Mouse (Mus musculus) embryo, embryonic 11.5 days (tissue): Measurements from ENCODE around the gene Fbxo41.
"Not testable (repeated sequence)": the region's sequence is repeated elsewhere in the genome, so short reads cannot be mapped to it uniquely, and the experiment has no call there.

ENCODE experiments used
- DNase-seq: peaks from one replicate; pipeline ENCODE4 v3.0.0-alpha.2; 2012; ENCODE audit warnings: low read depth, low spot score

Fbxo41 gene

DNA sequence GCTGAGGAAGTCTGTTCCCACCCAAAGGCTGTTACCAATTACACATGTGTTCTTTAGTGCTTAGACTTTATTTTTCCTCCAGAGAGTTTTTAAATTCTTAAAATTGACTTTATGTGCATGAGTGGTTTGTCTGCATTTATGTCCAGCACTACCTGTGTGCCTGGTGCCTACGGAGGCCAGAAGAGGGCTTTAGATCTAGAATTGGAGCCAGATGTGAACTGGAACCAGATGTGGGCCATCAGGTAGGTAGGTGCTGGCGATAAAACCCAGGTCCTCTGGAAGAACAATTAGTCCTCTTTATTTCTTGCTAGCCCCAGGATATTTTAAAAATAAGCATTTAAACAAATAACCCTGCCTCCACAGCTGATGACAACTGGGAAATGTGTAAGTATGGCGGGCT is 11.2 kb downstream of the Fbxo41 start:
- DNase-seq, result no peak

- DNase-seq, result no peak
These were observed 12.5 kb downstream of the Fbxo41 start for GRCm38 (mm10) chr6:85490252-85490651.

DNA sequence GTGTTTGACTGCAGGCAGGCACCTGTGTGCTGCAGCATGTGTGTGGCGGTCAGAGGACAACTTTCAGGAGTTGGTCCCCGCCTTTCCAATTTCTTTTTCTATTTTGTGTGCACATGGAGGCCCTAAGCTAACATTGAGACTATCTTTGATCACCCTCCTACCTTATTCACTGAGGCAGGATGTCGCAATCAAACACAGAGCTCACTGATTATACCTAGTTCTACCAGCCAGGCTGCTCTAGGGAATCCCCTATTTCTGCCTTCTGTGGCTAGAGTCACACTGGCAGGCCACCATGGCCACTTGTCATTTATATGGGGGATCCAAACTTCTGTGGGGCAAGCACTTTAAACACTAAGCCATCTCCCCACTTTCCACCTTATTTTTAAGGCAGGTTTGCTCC is 13.1 kb downstream of the Fbxo41 start:
- DNase-seq, result no peak

GRCm38 (mm10) chr6:85488510-85488909 is 14.3 kb downstream of the Fbxo41 start:
- no peak for DNase-seq

DNA sequence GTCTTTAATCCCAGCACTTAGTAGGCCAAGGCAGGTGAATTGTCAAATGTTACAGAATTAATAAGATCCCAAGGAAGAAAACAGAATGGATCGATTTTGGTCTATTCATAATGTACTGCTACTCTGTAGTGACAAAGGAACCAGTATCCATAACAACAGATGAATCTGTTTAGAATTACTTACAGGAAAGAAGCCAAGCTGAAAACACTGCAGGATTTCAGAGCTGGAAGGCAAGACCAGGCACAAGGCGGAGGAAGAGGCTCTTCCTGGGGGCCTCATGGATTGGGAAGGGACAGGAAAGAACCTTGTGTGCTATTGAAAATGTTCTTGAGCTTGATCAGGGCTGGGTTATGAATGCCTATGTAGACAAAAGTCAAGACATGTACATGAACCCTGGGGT is 17.1 kb downstream of the Fbxo41 start:
- DNase-seq, result no peak

DNA sequence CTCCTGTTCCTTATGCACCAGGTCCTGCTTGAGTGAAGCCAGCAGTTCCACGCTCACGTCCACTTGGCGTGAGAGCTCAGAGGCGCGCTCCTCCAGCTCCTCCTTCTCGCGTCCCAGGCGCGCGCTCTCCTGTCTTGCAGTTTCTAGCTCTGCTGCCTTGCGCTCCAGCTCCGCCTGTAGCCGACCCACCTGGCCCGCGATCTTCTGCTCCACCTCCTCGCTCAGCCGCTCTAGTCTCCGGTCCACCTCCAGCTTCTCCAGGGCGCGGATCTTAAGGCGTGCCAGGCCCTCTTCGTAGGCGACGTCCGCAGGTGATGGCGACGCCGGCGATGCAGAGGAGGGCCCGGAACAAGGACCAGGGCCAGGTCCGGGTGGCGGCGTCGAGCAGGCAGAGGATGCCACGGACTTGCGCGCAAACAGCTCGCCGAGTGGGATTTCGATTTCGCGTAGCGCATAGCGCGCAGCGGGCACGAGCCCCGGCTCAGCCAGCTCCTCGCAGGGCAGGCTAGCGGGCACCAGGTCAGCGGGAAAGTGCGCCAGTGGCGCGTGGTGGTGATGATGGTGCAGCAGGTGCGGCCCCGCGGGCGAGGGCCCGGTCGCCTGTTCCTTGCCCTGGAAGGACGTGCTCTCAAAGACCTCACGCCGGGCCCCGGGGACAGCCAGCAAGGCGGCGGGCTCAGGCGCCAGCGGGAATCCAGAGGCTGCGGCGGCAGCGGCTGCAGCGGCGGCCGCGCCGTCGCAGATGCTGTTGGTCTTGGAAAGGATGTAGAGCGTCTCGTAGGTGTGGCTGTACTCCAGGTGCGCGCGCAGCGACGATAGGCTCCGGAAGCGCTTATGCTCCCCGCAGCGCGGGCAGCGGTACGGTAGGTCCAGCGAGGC is 18.7 kb downstream of the Fbxo41 start:
- no peak for DNase-seq

- no peak for DNase-seq
These were observed 22.1 kb downstream of the Fbxo41 start for GRCm38 (mm10) chr6:85480685-85481084.

DNA sequence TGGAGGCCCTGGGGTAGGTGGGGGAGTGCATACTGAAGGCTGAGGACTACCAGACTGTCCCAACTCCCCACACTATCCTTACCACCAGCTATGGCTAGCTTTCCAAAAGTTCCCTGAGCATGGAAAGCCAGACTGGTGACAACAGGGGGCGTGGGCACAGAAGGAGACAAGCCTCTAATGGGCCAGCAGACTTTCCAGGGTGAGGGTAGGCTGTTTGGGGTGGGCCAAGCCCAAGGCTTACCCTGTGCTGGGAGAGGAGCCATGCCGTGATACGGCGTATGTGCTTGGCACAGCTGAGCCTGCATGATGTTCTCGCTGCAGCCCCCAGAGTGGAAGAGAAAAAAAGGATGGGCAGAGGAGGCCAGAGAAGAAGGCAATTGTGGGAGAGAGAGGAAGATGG is 22.8 kb downstream of the Fbxo41 start:
- no peak for DNase-seq

- DNase-seq, result no peak
These were observed 24.4 kb downstream of the Fbxo41 start for GRCm38 (mm10) chr6:85478416-85478815.

GRCm38 (mm10) chr6:85477366-85477917 is 25.4 kb downstream of the Fbxo41 start:
- no peak for DNase-seq

- no peak for DNase-seq
These were observed 27.2 kb downstream of the Fbxo41 start for GRCm38 (mm10) chr6:85475581-85475980.

DNA sequence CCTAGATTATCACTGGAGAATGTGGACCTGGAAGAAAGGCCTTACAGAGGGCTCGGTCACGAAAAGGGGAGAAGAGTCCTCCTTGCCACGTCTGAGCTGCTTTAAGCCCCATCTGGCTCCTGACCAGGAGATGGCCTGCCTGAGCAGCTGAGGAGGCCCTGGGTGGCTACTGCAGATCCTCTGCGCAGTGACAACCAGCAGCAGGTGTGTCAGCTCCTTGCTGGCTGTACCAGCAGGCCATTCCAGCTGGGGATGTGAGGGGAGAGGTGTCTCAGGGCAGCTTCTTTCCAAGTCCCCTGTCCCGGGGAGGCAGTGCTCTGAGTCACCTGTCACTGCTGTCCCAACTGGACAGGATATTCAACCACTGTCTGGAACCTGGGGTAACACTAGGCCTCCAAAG is 30.3 kb downstream of the Fbxo41 start:
- no peak for DNase-seq

- DNase-seq, result no peak
These were observed 30.8 kb downstream of the Fbxo41 start for GRCm38 (mm10) chr6:85471962-85472361.

DNA sequence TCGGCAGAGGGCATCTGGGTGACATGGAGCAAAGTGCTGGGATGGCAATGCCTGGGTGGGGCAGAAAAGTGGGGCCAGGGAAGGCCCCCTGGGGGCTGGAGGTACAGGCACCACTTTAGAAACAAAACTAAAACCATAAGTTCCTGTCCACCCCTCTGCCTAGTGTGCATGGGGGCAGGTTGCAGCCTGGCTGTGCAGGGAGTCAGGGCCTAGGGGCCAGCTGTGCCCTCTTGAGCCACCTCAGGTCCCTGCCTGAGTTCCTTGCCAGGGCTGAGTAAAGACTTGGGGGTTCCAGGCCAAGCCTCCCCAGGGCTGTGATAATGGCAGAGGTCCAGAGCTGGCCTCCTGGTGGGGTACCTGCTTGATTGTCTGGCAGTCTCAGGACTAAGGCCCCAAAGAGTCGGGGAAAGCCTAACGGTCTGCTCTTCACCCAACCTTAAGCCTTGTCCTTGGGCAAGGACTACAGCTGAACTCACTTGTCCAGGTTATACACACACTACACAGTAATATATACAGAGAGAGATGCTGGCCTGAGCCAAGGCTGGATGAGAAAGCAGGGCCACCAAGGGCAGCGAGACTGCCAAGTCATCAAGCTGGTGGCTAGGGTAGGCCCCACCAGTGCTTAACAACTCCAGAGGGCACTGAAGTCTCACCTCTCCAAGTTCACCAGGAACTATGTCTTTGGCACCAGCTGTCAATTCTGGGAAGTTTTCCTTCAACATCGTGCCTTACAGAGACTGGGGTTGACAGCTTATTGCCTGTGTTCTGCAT is 32.9 kb downstream of the Fbxo41 start:
- DNase-seq, result no peak

- no peak for DNase-seq
These were observed 37.4 kb downstream of the Fbxo41 start for GRCm38 (mm10) chr6:85465381-85465780.

- DNase-seq, result no peak
These were observed 43.2 kb downstream of the Fbxo41 start for GRCm38 (mm10) chr6:85459621-85460020.

GRCm38 (mm10) chr6:85452816-85453215 is 50.0 kb downstream of the Fbxo41 start:
- no peak for DNase-seq

- peak; percentile 30 for DNase-seq
These were observed 50.5 kb downstream of the Fbxo41 start for GRCm38 (mm10) chr6:85452411-85452665.

DNA sequence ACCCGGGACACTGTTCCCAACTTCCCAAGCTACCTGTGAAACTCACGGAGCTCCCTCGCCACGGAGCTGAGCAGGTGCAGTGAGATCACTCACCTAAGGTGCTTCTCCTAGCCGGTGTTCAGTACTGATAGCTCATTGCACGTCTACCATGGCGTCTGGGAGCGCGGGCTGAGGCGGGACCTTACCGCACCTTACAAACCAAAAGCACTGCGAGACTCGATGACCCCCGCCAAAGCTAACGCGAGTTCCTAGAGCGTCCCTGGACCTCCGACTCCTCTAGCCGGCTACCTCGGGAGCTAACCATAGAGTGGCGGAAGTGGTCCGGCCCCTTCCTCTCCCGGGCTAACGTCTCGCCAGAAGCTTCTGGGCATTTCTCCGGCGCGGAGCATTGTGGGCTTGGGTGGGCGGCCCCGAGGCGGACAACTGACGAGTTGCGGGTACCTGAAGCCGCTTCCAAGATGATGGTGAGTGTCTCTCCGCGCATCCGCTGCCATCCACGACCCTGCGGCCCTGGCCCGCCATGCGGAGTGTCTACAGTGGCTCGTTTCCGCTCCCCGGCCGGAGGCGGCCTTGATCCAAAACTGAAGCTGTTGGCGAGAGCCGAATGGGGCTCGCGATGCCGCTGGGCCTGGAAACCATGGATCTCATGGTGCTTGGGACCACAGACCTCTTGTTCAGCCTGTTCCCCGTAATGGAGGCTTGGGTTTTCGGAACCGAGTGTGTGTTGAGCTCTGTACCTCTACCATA is 51.0 kb downstream of the Fbxo41 start, which contains the start of gene Pradc1:
TSS of gene Pradc1 (minus strand) at position 307 of the 747 bp plus-strand sequence.
- peak; percentile 94 for DNase-seq

- DNase-seq, result peak; percentile 99
These were observed 51.8 kb downstream of the Fbxo41 start, which contains the start of gene Cct7 for GRCm38 (mm10) chr6:85450697-85451663. Gene Cct7 (plus strand): TSS chr6:85451514.

- DNase-seq, result not testable (repeated sequence)
These were observed 52.7 kb downstream of the Fbxo41 start for GRCm38 (mm10) chr6:85450140-85450539.
